Mouse (Mus musculus) CH12.LX (cell line): ENCODE measurements around the gene Tiam1. TPM values are rescaled to one million over a fixed set of nuclear protein-coding genes. Genes with fewer than 3 reads are reported as not detected.

Experiments
- DNase-seq: peaks from one replicate; pipeline ENCODE4 v3.0.0-alpha.2; 2013; ENCODE audit errors: extremely low read depth
- H3K27ac ChIP-seq: 2 replicates; pipeline ENCODE4 v1.5.1; 2012; ENCODE audit warnings: low read depth, mild to moderate bottlenecking, control low read depth, moderate library complexity; ENCODE audit not compliant: insufficient read depth
- H3K27me3 ChIP-seq: replicated peaks from 2 replicates; pipeline ENCODE3; 2012; ENCODE audit warnings: inconsistent platforms
- H3K36me3 ChIP-seq, 2 experiments: replicated peaks in 1 of 2; 2 replicates each; pipeline versions ENCODE3 to v1.6.1; 2012; ENCODE audit warnings: inconsistent platforms in 1 of 2, low read length in 1 of 2, mild to moderate bottlenecking in 1 of 2, mixed read lengths in 1 of 2, moderate library complexity in 1 of 2; ENCODE audit not compliant: control insufficient read depth in 1 of 2, insufficient read depth in 1 of 2
- H3K4me1 ChIP-seq, 2 experiments: 2 replicates each; pipeline ENCODE4 v1.6.1; 2012; ENCODE audit warnings: inconsistent platforms in 1 of 2, moderate library complexity in 1 of 2; ENCODE audit not compliant: insufficient read depth in 2 of 2, control insufficient read depth in 1 of 2
- H3K4me2 ChIP-seq: 2 replicates; pipeline ENCODE4 v1.6.1; 2012; ENCODE audit warnings: low read depth, mild to moderate bottlenecking, control low read depth; ENCODE audit not compliant: poor library complexity, insufficient read depth, severe bottlenecking
- H3K4me3 ChIP-seq, 3 experiments: fragments of 150-350 bp in 1 of 3; sonication (generic) in 1 of 3; replicated peaks in 1 of 3; 2 replicates each; pipeline versions ENCODE3 to v1.5.1; 2011 to 2012; ENCODE audit warnings: low read depth in 2 of 3, low read length in 2 of 3, mild to moderate bottlenecking in 2 of 3, moderate library complexity in 2 of 3, control low read depth in 1 of 3, improper control_type of control experiment in 1 of 3, inconsistent platforms in 1 of 3, mixed read lengths in 1 of 3; ENCODE audit not compliant: poor library complexity in 1 of 3
- H3K79me2 ChIP-seq: replicated peaks from 2 replicates; pipeline ENCODE4 v1.6.1; 2012; ENCODE audit warnings: mild to moderate bottlenecking, moderate library complexity; ENCODE audit not compliant: control insufficient read depth, poor library complexity, insufficient read depth, severe bottlenecking; ENCODE audit errors: extremely low read depth
- H3K9ac ChIP-seq: 2 replicates; pipeline ENCODE4 v1.6.1; 2012; ENCODE audit warnings: low read depth, mild to moderate bottlenecking, control low read depth, moderate library complexity; ENCODE audit not compliant: insufficient read depth
- H3K9me3 ChIP-seq: replicated peaks from 2 replicates; pipeline ENCODE3; 2012; ENCODE audit warnings: low read length, inconsistent platforms, mixed read lengths
- BHLHE40 ChIP-seq: IDR thresholded peaks from 2 replicates; pipeline ENCODE4 v1.6.1; 2011; ENCODE audit warnings: mild to moderate bottlenecking, low read depth, low read length, improper control_type of control experiment
- CHD2 ChIP-seq: IDR thresholded peaks from 2 replicates; pipeline ENCODE4 v1.6.1; 2011; ENCODE audit warnings: low read length, improper control_type of control experiment
- ELF1 ChIP-seq: IDR thresholded peaks from 2 replicates; pipeline ENCODE4 v1.6.1; 2014; ENCODE audit warnings: low read depth, mild to moderate bottlenecking, inconsistent platforms, low read length, improper control_type of control experiment
- EP300 ChIP-seq: IDR thresholded peaks from 2 replicates; pipeline ENCODE4 v1.6.1; 2011; ENCODE audit warnings: low read length, improper control_type of control experiment
- GABPA ChIP-seq: IDR thresholded peaks from 2 replicates; pipeline ENCODE4 v1.6.1; 2012; ENCODE audit warnings: low read depth, low read length, improper control_type of control experiment, inconsistent platforms; ENCODE audit not compliant: insufficient replicate concordance
- IRF4 ChIP-seq: IDR thresholded peaks from 2 replicates; pipeline ENCODE4 v1.6.1; 2014; ENCODE audit warnings: low read depth, mild to moderate bottlenecking, inconsistent platforms, low read length, improper control_type of control experiment
- JUND ChIP-seq: conservative IDR thresholded peaks from 2 replicates; pipeline ENCODE4 v1.6.1; 2011; ENCODE audit warnings: low read depth, low read length, improper control_type of control experiment
- KAT2A ChIP-seq: IDR thresholded peaks from 2 replicates; pipeline ENCODE4 v1.6.1; 2012; ENCODE audit warnings: low read length, improper control_type of control experiment, inconsistent platforms; ENCODE audit not compliant: insufficient replicate concordance
- MAFK ChIP-seq: IDR thresholded peaks from 2 replicates; pipeline ENCODE4 v1.6.1; 2011; ENCODE audit warnings: low read length, improper control_type of control experiment; ENCODE audit not compliant: insufficient replicate concordance
- MAX ChIP-seq: IDR thresholded peaks from 2 replicates; pipeline ENCODE4 v1.6.1; 2011; ENCODE audit warnings: low read length, improper control_type of control experiment
- MYC ChIP-seq: IDR thresholded peaks from 2 replicates; pipeline ENCODE4 v1.6.1; 2011; ENCODE audit warnings: low read depth, mild to moderate bottlenecking, improper control_type of control experiment, low read length
- NRF1 ChIP-seq: IDR thresholded peaks from 2 replicates; pipeline ENCODE4 v1.6.1; 2014; ENCODE audit warnings: low read depth, mild to moderate bottlenecking, inconsistent platforms, low read length, improper control_type of control experiment, moderate library complexity
- PAX5 ChIP-seq: IDR thresholded peaks from 2 replicates; pipeline ENCODE4 v1.6.1; 2012; ENCODE audit warnings: low read length, inconsistent platforms, mixed read lengths
- POLR2A ChIP-seq: IDR thresholded peaks from 2 replicates; pipeline ENCODE4 v1.6.1; 2011; ENCODE audit warnings: low read depth, mild to moderate bottlenecking, improper control_type of control experiment, low read length
- POLR2AphosphoS2 ChIP-seq: IDR thresholded peaks from 2 replicates; pipeline ENCODE4 v1.6.1; 2011; ENCODE audit warnings: low read depth, low read length, improper control_type of control experiment
- RCOR1 ChIP-seq: conservative IDR thresholded peaks from 2 replicates; pipeline ENCODE4 v1.6.1; 2012; ENCODE audit warnings: low read depth, mild to moderate bottlenecking, inconsistent platforms, low read length, improper control_type of control experiment
- SMC3 ChIP-seq: IDR thresholded peaks from 2 replicates; pipeline ENCODE4 v1.6.1; 2011; ENCODE audit warnings: low read depth, low read length, improper control_type of control experiment
- USF1 ChIP-seq: IDR thresholded peaks from 2 replicates; pipeline ENCODE4 v1.6.1; 2014; ENCODE audit warnings: low read depth, mild to moderate bottlenecking, inconsistent platforms, low read length, improper control_type of control experiment
- dilution Hi-C: fragments of 300-500 bp; cut with MboI; formaldehyde crosslinking; loops from 2 replicates; pipeline ENCODE4 v1.14.3; 2020; ENCODE audit warnings: low sequenced_read_pairs; ENCODE audit not compliant: extremely low pct_unique_long_range_greater_than_20kb, extremely low pct_ligation_motif_present
- in situ Hi-C: fragments of 300-500 bp; cut with MboI; formaldehyde crosslinking; loops from 3 replicates; pipeline ENCODE4 v1.14.3; 2019; ENCODE audit warnings: low sequenced_read_pairs, low pct_ligation_motif_present, low pct_unique_long_range_greater_than_20kb, mixed read lengths
- polyA plus RNA-seq: library from polyadenylated mRNA; unstranded; fragments of >175 nt; gene quantifications from 2 replicates; pipeline ENCODE4 v1.2.1, GENCODE M21; 2012; ENCODE audit warnings: low read depth; ENCODE audit not compliant: insufficient read length
- total RNA-seq, 2 experiments: library from RNA; depleted of rRNA; stranded (reverse); fragments of 300-350 nt in 1 of 2; fragments of >200 nt in 1 of 2; gene quantifications; 2 replicates each; pipeline ENCODE4 v1.2.3; 2012 to 2014

Gene Tiam1
- total and polyA plus RNA-seq, 3 experiments = 0.03 to 0.40 (median 0.04) TPM

DNA sequence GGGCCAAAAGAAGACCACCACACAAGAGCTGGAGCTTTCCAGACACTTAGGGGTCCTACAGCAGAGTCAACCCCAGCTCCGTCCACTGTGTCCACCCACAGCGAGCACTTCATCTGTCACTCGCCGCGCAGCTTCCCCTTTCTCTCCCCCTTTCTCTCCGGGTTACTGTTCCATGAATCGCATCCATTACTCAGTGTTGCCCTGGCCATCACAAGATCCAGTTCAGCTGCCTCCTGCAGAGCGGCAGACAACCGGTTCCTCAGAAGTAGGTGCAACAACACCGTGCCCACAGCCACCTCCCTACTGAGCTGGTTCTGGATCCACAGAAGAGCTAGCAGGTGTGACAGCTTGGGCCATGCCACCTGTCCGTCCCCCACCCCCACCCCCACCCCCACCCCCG lies 184.6 kb downstream of the Tiam1 start:
- Histone ChIP-seq H3K4me2 (no peak overlapping the region), H3K36me3 (no peaks in the 10 kb centered on the region), H3K9ac (no peak overlapping the region), H3K9me3 (peaks cover 50% of the 10 kb centered on the region), H3K4me1 (no peaks in the 10 kb centered on the region), H3K79me2 (no peaks in the 10 kb centered on the region), H3K27ac (no peak overlapping the region), H3K27me3 (no peaks in the 10 kb centered on the region), H3K4me3 (no peak overlapping the region)
- TF ChIP-seq NRF1 (no peak), RCOR1 (no peak), MAFK (no peak), MAX (no peak), GABPA (no peak), PAX5 (no peak), POLR2AphosphoS2 (no peak), EP300 (no peak), BHLHE40 (no peak)
- dilution Hi-C loops = no loop called here
- DNase-seq = no peak
- in situ Hi-C loops = no loop called here

DNA sequence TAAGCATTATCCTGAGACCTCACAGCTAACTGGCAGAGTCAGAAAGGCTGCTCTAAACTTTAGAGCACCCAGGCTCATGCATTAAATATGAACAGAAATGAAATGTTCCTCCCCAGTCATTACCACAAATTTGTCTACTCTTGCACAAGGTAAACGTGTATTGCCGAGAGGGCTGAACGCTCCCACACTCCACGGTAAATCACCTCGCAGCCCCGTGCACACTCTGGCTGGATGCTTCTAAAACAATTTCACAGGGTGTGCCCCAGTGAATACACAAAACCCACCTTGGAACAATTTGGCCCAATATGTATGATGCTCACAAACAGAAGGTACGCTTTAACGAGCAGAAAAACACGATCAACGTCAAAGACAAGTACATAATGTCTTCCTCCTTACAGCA lies 185.5 kb downstream of the Tiam1 start:
- dilution Hi-C loops = no loop called here
- Histone ChIP-seq H3K9me3 (peaks cover 54% of the 10 kb centered on the region), H3K27ac (no peak overlapping the region), H3K9ac (no peak overlapping the region), H3K27me3 (no peaks in the 10 kb centered on the region), H3K4me2 (no peak overlapping the region), H3K36me3 (no peaks in the 10 kb centered on the region), H3K4me3 (no peak overlapping the region), H3K4me1 (no peaks in the 10 kb centered on the region), H3K79me2 (no peaks in the 10 kb centered on the region)
- in situ Hi-C loops = no loop called here
- no peak for TF ChIP-seq IRF4
- DNase-seq = no peak

- Histone ChIP-seq H3K27me3 (no peaks in the 10 kb centered on the region), H3K9me3 (peaks cover 59% of the 10 kb centered on the region), H3K4me3 (no peak overlapping the region), H3K4me1 (no peaks in the 10 kb centered on the region), H3K36me3 (no peaks in the 10 kb centered on the region), H3K9ac (no peak overlapping the region), H3K4me2 (no peak overlapping the region), H3K79me2 (no peaks in the 10 kb centered on the region), H3K27ac (no peak overlapping the region)
- dilution Hi-C loops (no loop called here), in situ Hi-C loops (no loop called here)
- DNase-seq = no peak
- no peak for TF ChIP-seq EP300
- no peak for TF ChIP-seq SMC3
- TF ChIP-seq USF1 = no peak
- TF ChIP-seq KAT2A = no peak
- no peak for TF ChIP-seq ELF1
- no peak for TF ChIP-seq POLR2A
- no peak for TF ChIP-seq JUND
- TF ChIP-seq MYC = no peak
- TF ChIP-seq CHD2 = no peak
- TF ChIP-seq BHLHE40 = no peak
Observed at GRCm38 (mm10) chr16:89954525-89954924, 189.0 kb downstream of the Tiam1 start.
